Mouse (Mus musculus): Measurements from ENCODE around the gene Bpifb9b. TPM values are rescaled to one million over a fixed set of nuclear protein-coding genes. Genes with fewer than 3 reads are reported as not detected.
"Not testable (repeated sequence)": the region's sequence is repeated elsewhere in the genome, so short reads cannot be mapped to it uniquely, and the experiment has no call there.

The Bpifb9b gene
- total and polyA plus RNA-seq, 2 experiments from 2014 or later, result not detected

GRCm38 (mm10) chr2:154300496-154300895 lies 6.5 kb upstream of the Bpifb9b start:
- peak; percentile 49; the same call in 1 of the 2 replicates for ATAC-seq (ENCODE audit: insufficient read depth, low read depth)
- no peaks in the 10 kb centered on the region for H3K9me3 ChIP-seq (replicated peaks; ENCODE audit: control insufficient read depth, low read length)
- no peaks in the 10 kb centered on the region for H3K36me3 ChIP-seq (replicated peaks; ENCODE audit: control insufficient read depth, insufficient read depth, low read length)
- H3K4me1 ChIP-seq (ENCODE audit: control insufficient read depth, insufficient read depth), result no peaks in the 10 kb centered on the region
- H3K27ac ChIP-seq (ENCODE audit: low read depth), result no peak overlapping the region
- 39% methylated on average over 1 of the region's 1 CpGs for WGBS
- TF ChIP-seq CTCF (IDR thresholded peaks at IDR 0.05; ENCODE audit: low read depth) (peak; percentile 75), EP300 (IDR thresholded peaks at IDR 0.05; ENCODE audit: low read depth) (no peak)
- H3K9ac ChIP-seq (replicated peaks; ENCODE audit: low read depth, low read length), result no peak overlapping the region
- peak; percentile 9 for DNase-seq (ENCODE audit: low spot score)
- H3K4me2 ChIP-seq (ENCODE audit: low read depth, low read length), result no peak overlapping the region
- no peak overlapping the region for H3K4me3 ChIP-seq (ENCODE audit: low read depth, low read length)
- no peaks in the 10 kb centered on the region for H3K27me3 ChIP-seq (ENCODE audit: control insufficient read depth, insufficient read depth, low read length)

GRCm38 (mm10) chr2:154301763-154302162 lies 5.3 kb upstream of the Bpifb9b start:
- ATAC-seq (ENCODE audit: insufficient read depth, low read depth) (no peak), DNase-seq (ENCODE audit: low spot score) (no peak)
- Histone ChIP-seq H3K9ac (replicated peaks; ENCODE audit: low read depth, low read length) (no peak overlapping the region), H3K27ac (ENCODE audit: low read depth) (no peak overlapping the region), H3K36me3 (replicated peaks; ENCODE audit: control insufficient read depth, insufficient read depth, low read length) (no peaks in the 10 kb centered on the region), H3K27me3 (ENCODE audit: control insufficient read depth, insufficient read depth, low read length) (no peaks in the 10 kb centered on the region), H3K4me3 (ENCODE audit: low read depth, low read length) (no peak overlapping the region), H3K4me1 (ENCODE audit: control insufficient read depth, insufficient read depth) (no peaks in the 10 kb centered on the region), H3K4me2 (ENCODE audit: low read depth, low read length) (no peak overlapping the region), H3K9me3 (replicated peaks; ENCODE audit: control insufficient read depth, low read length) (no peaks in the 10 kb centered on the region)
- TF ChIP-seq CTCF (IDR thresholded peaks at IDR 0.05; ENCODE audit: low read depth) (no peak), EP300 (IDR thresholded peaks at IDR 0.05; ENCODE audit: low read depth) (no peak)
- 77% methylated on average over 3 of the region's 3 CpGs for WGBS

- not testable (repeated sequence) for H3K9me3 ChIP-seq (replicated peaks; ENCODE audit: control insufficient read depth, low read length); H3K27ac ChIP-seq (ENCODE audit: low read depth); H3K4me2 ChIP-seq (ENCODE audit: low read depth, low read length); H3K27me3 ChIP-seq (ENCODE audit: control insufficient read depth, insufficient read depth, low read length); H3K36me3 ChIP-seq (replicated peaks; ENCODE audit: control insufficient read depth, insufficient read depth, low read length); H3K9ac ChIP-seq (replicated peaks; ENCODE audit: low read depth, low read length); H3K4me3 ChIP-seq (ENCODE audit: low read depth, low read length); DNase-seq (ENCODE audit: low spot score); ATAC-seq (ENCODE audit: insufficient read depth, low read depth); H3K4me1 ChIP-seq (ENCODE audit: control insufficient read depth, insufficient read depth)
- 80% methylated on average over 1 of the region's 3 CpGs for WGBS
Observed at GRCm38 (mm10) chr2:154304604-154305003, 2.4 kb upstream of the Bpifb9b start.

DNA sequence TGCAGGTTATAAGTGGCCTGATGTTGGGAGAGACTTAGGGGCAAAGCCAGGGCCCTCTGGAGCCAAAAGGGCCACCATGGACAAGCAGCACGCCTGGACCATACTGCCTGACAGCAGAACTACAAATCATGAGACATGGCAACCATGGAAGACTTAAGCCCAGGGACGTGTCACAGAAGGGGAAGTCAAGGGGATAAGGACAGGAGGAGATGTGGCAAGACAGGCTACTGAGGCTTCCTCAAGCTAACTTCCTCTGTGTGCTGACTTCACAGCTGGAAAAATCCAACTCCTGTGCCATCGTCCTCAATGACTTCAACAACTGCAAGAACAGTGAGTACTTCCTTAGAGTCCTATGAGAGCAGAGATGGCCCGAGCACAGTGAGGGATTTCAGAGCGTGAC lies 6.7 kb downstream of the Bpifb9b start:
- 64% methylated on average over 4 of the region's 5 CpGs for WGBS
- not testable (repeated sequence) for H3K9ac ChIP-seq (replicated peaks; ENCODE audit: low read depth, low read length)

GRCm38 (mm10) chr2:154326852-154327251 lies 19.8 kb downstream of the Bpifb9b start:
- Histone ChIP-seq H3K4me2 (ENCODE audit: low read depth, low read length) (no peak overlapping the region), H3K4me1 (ENCODE audit: control insufficient read depth, insufficient read depth) (no peaks in the 10 kb centered on the region), H3K27me3 (ENCODE audit: control insufficient read depth, insufficient read depth, low read length) (no peaks in the 10 kb centered on the region), H3K9ac (replicated peaks; ENCODE audit: low read depth, low read length) (no peak overlapping the region), H3K27ac (ENCODE audit: low read depth) (no peak overlapping the region), H3K36me3 (replicated peaks; ENCODE audit: control insufficient read depth, insufficient read depth, low read length) (no peaks in the 10 kb centered on the region), H3K4me3 (ENCODE audit: low read depth, low read length) (no peak overlapping the region), H3K9me3 (replicated peaks; ENCODE audit: control insufficient read depth, low read length) (no peaks in the 10 kb centered on the region)
- whole genome bisulfite sequencing, result 71% methylated on average over 3 of the region's 3 CpGs
- no peak for DNase-seq (ENCODE audit: low spot score)
- no peak for TF ChIP-seq CTCF (IDR thresholded peaks at IDR 0.05; ENCODE audit: low read depth)
- TF ChIP-seq EP300 (IDR thresholded peaks at IDR 0.05; ENCODE audit: low read depth), result no peak
- ATAC-seq (ENCODE audit: insufficient read depth, low read depth), result no peak

More for the DNA sequence above, 6.7 kb downstream of the Bpifb9b start:
- H3K36me3 ChIP-seq (replicated peaks; ENCODE audit: control insufficient read depth, insufficient read depth, low read length); H3K4me1 ChIP-seq (ENCODE audit: control insufficient read depth, insufficient read depth); DNase-seq (ENCODE audit: low spot score); H3K27me3 ChIP-seq (ENCODE audit: control insufficient read depth, insufficient read depth, low read length); H3K4me3 ChIP-seq (ENCODE audit: low read depth, low read length); H3K4me2 ChIP-seq (ENCODE audit: low read depth, low read length); ATAC-seq (ENCODE audit: insufficient read depth, low read depth); H3K9me3 ChIP-seq (replicated peaks; ENCODE audit: control insufficient read depth, low read length); H3K27ac ChIP-seq (ENCODE audit: low read depth): not testable (repeated sequence)

DNA sequence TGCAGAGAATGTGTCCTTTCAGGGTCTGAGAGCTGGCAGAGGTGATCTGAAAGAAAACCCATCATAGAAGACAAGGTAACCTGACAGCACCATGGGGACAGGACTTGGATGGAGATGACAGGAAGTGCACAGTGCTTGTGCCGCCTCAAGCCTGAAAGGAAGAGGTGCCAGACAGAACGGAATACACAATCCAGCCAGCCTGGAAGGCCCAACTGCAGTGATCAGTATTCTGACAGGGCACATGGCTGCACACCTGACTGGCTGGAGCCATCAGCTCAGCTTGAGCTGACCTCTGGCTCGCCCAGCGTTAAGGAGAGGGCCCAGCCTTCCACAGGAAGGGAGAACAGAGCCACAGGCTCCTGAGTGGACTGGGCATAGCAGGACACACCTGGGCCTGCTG lies 28.5 kb downstream of the Bpifb9b start:
- no peaks in the 10 kb centered on the region for H3K4me1 ChIP-seq (ENCODE audit: control insufficient read depth, insufficient read depth)
- no peak overlapping the region for H3K4me2 ChIP-seq (ENCODE audit: low read depth, low read length)
- no peak overlapping the region for H3K4me3 ChIP-seq (ENCODE audit: low read depth, low read length)
- ATAC-seq (ENCODE audit: insufficient read depth, low read depth) (no peak), DNase-seq (ENCODE audit: low spot score) (no peak)
- peaks cover 16% of the 10 kb centered on the region for H3K36me3 ChIP-seq (replicated peaks; ENCODE audit: control insufficient read depth, insufficient read depth, low read length)
- H3K9ac ChIP-seq (replicated peaks; ENCODE audit: low read depth, low read length), result no peak overlapping the region
- H3K9me3 ChIP-seq (replicated peaks; ENCODE audit: control insufficient read depth, low read length), result no peaks in the 10 kb centered on the region
- 74% methylated on average over 4 of the region's 4 CpGs for WGBS
- H3K27me3 ChIP-seq (ENCODE audit: control insufficient read depth, insufficient read depth, low read length), result no peaks in the 10 kb centered on the region
- no peak overlapping the region for H3K27ac ChIP-seq (ENCODE audit: low read depth)
- no peak for TF ChIP-seq CTCF (IDR thresholded peaks at IDR 0.05; ENCODE audit: low read depth)
- TF ChIP-seq EP300 (IDR thresholded peaks at IDR 0.05; ENCODE audit: low read depth), result no peak

All from heart, postnatal 0 days (tissue).